Mouse (Mus musculus): Measurements from ENCODE around the gene Cnmd.

Gene Cnmd

GRCm38 (mm10) chr14:79642063-79642462 is 19.9 kb downstream of the Cnmd start:
- no peak for DNase-seq

GRCm38 (mm10) chr14:79636814-79637213 is 25.2 kb downstream of the Cnmd start:
- no peak for DNase-seq

GRCm38 (mm10) chr14:79633196-79633595 is 28.8 kb downstream of the Cnmd start:
- DNase-seq = no peak

GRCm38 (mm10) chr14:79632330-79632729 is 29.6 kb downstream of the Cnmd start:
- DNase-seq = no peak

GRCm38 (mm10) chr14:79621143-79621542 is 40.8 kb downstream of the Cnmd start:
- DNase-seq = no peak

GRCm38 (mm10) chr14:79619802-79620201 is 42.2 kb downstream of the Cnmd start:
- no peak for DNase-seq

- DNase-seq = no peak
These were observed 44.7 kb downstream of the Cnmd start for GRCm38 (mm10) chr14:79617121-79617828.

GRCm38 (mm10) chr14:79608286-79608685 is 53.7 kb downstream of the Cnmd start:
- DNase-seq = no peak

- DNase-seq = no peak
These were observed 54.6 kb downstream of the Cnmd start for GRCm38 (mm10) chr14:79607352-79607751.

- DNase-seq = no peak
These were observed 55.1 kb downstream of the Cnmd start for GRCm38 (mm10) chr14:79606867-79607266.

- no peak for DNase-seq
These were observed 55.6 kb downstream of the Cnmd start for GRCm38 (mm10) chr14:79606392-79606791.

GRCm38 (mm10) chr14:79605881-79606280 is 56.1 kb downstream of the Cnmd start:
- no peak for DNase-seq

GRCm38 (mm10) chr14:79596602-79597001 is 65.4 kb downstream of the Cnmd start:
- no peak for DNase-seq

- no peak for DNase-seq
These were observed 67.9 kb downstream of the Cnmd start for GRCm38 (mm10) chr14:79594069-79594468.

- DNase-seq = no peak
These were observed 70.4 kb downstream of the Cnmd start for GRCm38 (mm10) chr14:79591611-79592010.

- DNase-seq = no peak
These were observed 71.1 kb downstream of the Cnmd start for GRCm38 (mm10) chr14:79590916-79591315.

- DNase-seq = no peak
These were observed 72.6 kb downstream of the Cnmd start for GRCm38 (mm10) chr14:79589401-79589800.

- DNase-seq = peak; percentile 10 to 14
These were observed 73.4 kb downstream of the Cnmd start for GRCm38 (mm10) chr14:79588534-79588951.

GRCm38 (mm10) chr14:79587852-79588229 is 74.1 kb downstream of the Cnmd start:
- DNase-seq = no peak

Data from cerebellum, postnatal 36 days (tissue).